Mouse (Mus musculus): ENCODE measurements at regions not wholly inside any gene's neighbourhood (a gene's known extent, or its start where the extent isn't known, plus 50 kb on each side); places are given as distances from the start of the nearest gene placed in this dataset.

DNA sequence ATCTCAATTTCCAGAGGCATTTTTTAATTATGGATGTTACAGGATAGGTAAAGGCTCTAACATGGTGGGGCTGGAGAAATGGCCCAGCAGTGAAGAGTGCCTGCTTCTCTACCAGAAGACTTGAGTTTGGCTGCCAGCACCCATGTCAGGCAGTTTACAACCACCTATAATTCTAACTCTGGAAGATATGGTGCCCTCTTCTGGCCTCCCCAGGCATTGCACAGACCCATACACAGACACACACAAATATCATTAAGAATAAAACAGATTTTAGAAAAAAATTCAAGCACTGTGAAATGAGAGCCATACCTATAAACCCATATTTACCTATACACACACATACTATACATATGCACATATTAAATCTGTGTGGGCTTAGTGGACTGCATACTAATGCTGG is 113.9 kb upstream of the Creb1 start:
- in situ Hi-C loops (cut with MboI; ENCODE audit: low pct_ligation_motif_present, low pct_unique_long_range_greater_than_20kb, low sequenced_read_pairs) (no loop called here), dilution Hi-C loops (cut with MboI; ENCODE audit: extremely low pct_ligation_motif_present, extremely low pct_unique_long_range_greater_than_20kb, low sequenced_read_pairs) (no loop called here)
- no peak overlapping the region for H3K9ac ChIP-seq (ENCODE audit: insufficient read depth, low read depth)

DNA sequence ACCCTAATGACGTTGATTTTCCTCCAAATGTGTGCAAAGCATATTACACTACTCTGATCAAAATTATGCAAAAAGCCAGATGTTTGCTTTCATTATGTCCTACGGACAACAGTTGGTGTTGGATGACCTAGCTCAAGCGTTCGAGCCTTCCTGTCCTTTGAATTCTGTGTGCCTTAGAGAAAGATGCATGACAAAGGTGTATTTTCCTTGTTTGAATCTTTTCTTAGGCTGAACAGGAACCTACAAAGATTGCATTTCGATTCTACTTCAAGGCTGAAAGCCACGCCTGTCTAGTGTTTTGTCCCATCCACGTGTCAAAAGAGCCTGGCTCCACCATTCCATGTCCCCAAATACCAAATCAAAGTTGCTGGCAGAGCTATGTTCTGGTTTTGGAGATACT is 116.5 kb upstream of the Creb1 start:
- Histone ChIP-seq H3K4me1 (ENCODE audit: control insufficient read depth in 1 of 2, insufficient read depth in 2 of 2) (peaks cover 0 to 10% of the 10 kb centered on the region in 2 experiments; a peak in 2 of 4 replicates), H3K79me2 (replicated peaks; ENCODE audit: control insufficient read depth, extremely low read depth, insufficient read depth, poor library complexity, severe bottlenecking) (no peaks in the 10 kb centered on the region), H3K9ac (ENCODE audit: insufficient read depth, low read depth) (no peak overlapping the region), H3K4me2 (ENCODE audit: insufficient read depth, low read depth, poor library complexity, severe bottlenecking) (peak overlapping the region; percentile 17; the same call in 1 of the 2 replicates), H3K9me3 (replicated peaks; ENCODE audit: low read length) (peaks cover 3% of the 10 kb centered on the region), H3K27me3 (replicated peaks) (no peaks in the 10 kb centered on the region), H3K27ac (ENCODE audit: insufficient read depth, low read depth) (no peak overlapping the region; the same call in 1 of the 2 replicates), H3K4me3 (replicated peaks in 1 of 3; ENCODE audit: low read depth in 2 of 3, low read length in 2 of 3, poor library complexity in 1 of 3) (no peak overlapping the region), H3K36me3 (replicated peaks in 1 of 2; ENCODE audit: control insufficient read depth in 1 of 2, insufficient read depth in 1 of 2, low read length in 1 of 2) (no peaks in the 10 kb centered on the region)
- dilution Hi-C loops (cut with MboI; ENCODE audit: extremely low pct_ligation_motif_present, extremely low pct_unique_long_range_greater_than_20kb, low sequenced_read_pairs) (no loop called here), in situ Hi-C loops (cut with MboI; ENCODE audit: low pct_ligation_motif_present, low pct_unique_long_range_greater_than_20kb, low sequenced_read_pairs) (no loop called here)
- TF ChIP-seq GABPA (IDR thresholded peaks at IDR 0.05; ENCODE audit: insufficient replicate concordance, low read depth, low read length), result no peak
- no peak for TF ChIP-seq MAZ (IDR thresholded peaks at IDR 0.05; ENCODE audit: low read depth, low read length)
- no peak for TF ChIP-seq USF2 (conservative IDR thresholded peaks at IDR 0.05; ENCODE audit: low read depth, low read length)
- no peak for TF ChIP-seq ZNF384 (IDR thresholded peaks at IDR 0.05; ENCODE audit: low read depth, low read length)
- no peak for TF ChIP-seq E2F4 (IDR thresholded peaks at IDR 0.05; ENCODE audit: insufficient replicate concordance, low read depth, low read length)
- DNase-seq (ENCODE audit: extremely low read depth), result no peak

More for the DNA sequence above, 113.9 kb upstream of the Creb1 start:
- Histone ChIP-seq H3K79me2 (replicated peaks; ENCODE audit: control insufficient read depth, extremely low read depth, insufficient read depth, poor library complexity, severe bottlenecking) (no peaks in the 10 kb centered on the region), H3K36me3 (replicated peaks in 1 of 2; ENCODE audit: control insufficient read depth in 1 of 2, insufficient read depth in 1 of 2, low read length in 1 of 2) (no peaks in the 10 kb centered on the region), H3K27ac (ENCODE audit: insufficient read depth, low read depth) (no peak overlapping the region), H3K4me2 (ENCODE audit: insufficient read depth, low read depth, poor library complexity, severe bottlenecking) (no peak overlapping the region), H3K27me3 (replicated peaks) (no peaks in the 10 kb centered on the region), H3K4me3 (replicated peaks in 1 of 3; ENCODE audit: low read depth in 2 of 3, low read length in 2 of 3, poor library complexity in 1 of 3) (no peak overlapping the region), H3K9me3 (replicated peaks; ENCODE audit: low read length) (peaks cover 3% of the 10 kb centered on the region), H3K4me1 (ENCODE audit: control insufficient read depth in 1 of 2, insufficient read depth in 2 of 2) (no peaks in the 10 kb centered on the region)
- TF ChIP-seq RAD21 (IDR thresholded peaks at IDR 0.05; ENCODE audit: low read depth, low read length) (peak; percentile 16; the same call in 1 of the 2 replicates), NRF1 (IDR thresholded peaks at IDR 0.05; ENCODE audit: low read depth, low read length) (no peak), E2F4 (IDR thresholded peaks at IDR 0.05; ENCODE audit: insufficient replicate concordance, low read depth, low read length) (no peak), MAFK (IDR thresholded peaks at IDR 0.05; ENCODE audit: insufficient replicate concordance, low read length) (no peak), CTCF (conservative IDR thresholded peaks at IDR 0.05 in 1 of 2, IDR thresholded peaks at IDR 0.05 in 1 of 2; ENCODE audit: low read depth in 2 of 2, low read length in 2 of 2) (peak; percentile 12 to 28; a peak in 2 of 4 replicates), IRF4 (IDR thresholded peaks at IDR 0.05; ENCODE audit: low read depth, low read length) (no peak), UBTF (IDR thresholded peaks at IDR 0.05; ENCODE audit: low read depth, low read length) (no peak), ZC3H11A (IDR thresholded peaks at IDR 0.05; ENCODE audit: low read depth, low read length) (no peak)
- DNase-seq (ENCODE audit: extremely low read depth), result no peak

DNA sequence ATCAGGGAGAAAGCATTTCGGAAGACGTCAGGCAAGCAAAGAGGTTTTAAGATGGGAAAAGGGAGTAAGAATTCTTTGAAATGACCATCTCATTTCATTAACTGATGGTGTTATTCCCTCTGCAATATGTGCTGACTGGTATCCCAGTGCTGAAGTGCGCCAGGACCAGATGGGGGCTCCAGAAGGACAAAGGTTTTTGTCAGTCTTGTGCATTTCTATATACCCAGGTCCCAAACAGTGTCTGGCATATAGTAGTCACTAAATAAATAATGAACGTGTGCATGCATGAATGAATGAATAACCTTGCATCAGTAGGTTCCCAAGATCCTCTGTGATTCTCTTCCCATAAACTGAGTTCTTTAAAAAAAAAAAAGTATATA is 119.3 kb upstream of the Creb1 start:
- Histone ChIP-seq H3K4me1 (ENCODE audit: control insufficient read depth in 1 of 2, insufficient read depth in 2 of 2) (peaks cover 0 to 12% of the 10 kb centered on the region in 2 experiments; a peak in 2 of 4 replicates), H3K36me3 (replicated peaks in 1 of 2; ENCODE audit: control insufficient read depth in 1 of 2, insufficient read depth in 1 of 2, low read length in 1 of 2) (no peaks in the 10 kb centered on the region), H3K9ac (ENCODE audit: insufficient read depth, low read depth) (no peak overlapping the region), H3K9me3 (replicated peaks; ENCODE audit: low read length) (no peaks in the 10 kb centered on the region), H3K4me3 (replicated peaks in 1 of 3; ENCODE audit: low read depth in 2 of 3, low read length in 2 of 3, poor library complexity in 1 of 3) (no peak overlapping the region), H3K27ac (ENCODE audit: insufficient read depth, low read depth) (no peak overlapping the region), H3K27me3 (replicated peaks) (no peaks in the 10 kb centered on the region), H3K79me2 (replicated peaks; ENCODE audit: control insufficient read depth, extremely low read depth, insufficient read depth, poor library complexity, severe bottlenecking) (no peaks in the 10 kb centered on the region), H3K4me2 (ENCODE audit: insufficient read depth, low read depth, poor library complexity, severe bottlenecking) (no peak overlapping the region)
- DNase-seq (ENCODE audit: extremely low read depth), result no peak
- TF ChIP-seq CHD2 (IDR thresholded peaks at IDR 0.05; ENCODE audit: low read length), result no peak
- in situ Hi-C loops (cut with MboI; ENCODE audit: low pct_ligation_motif_present, low pct_unique_long_range_greater_than_20kb, low sequenced_read_pairs), result no loop called here
- dilution Hi-C loops (cut with MboI; ENCODE audit: extremely low pct_ligation_motif_present, extremely low pct_unique_long_range_greater_than_20kb, low sequenced_read_pairs), result no loop called here

Measured in CH12.LX (cell line).